Mouse (Mus musculus): ENCODE measurements around the gene Ccl27b.
"Not testable (repeated sequence)": the region's sequence is repeated elsewhere in the genome, so short reads cannot be mapped to it uniquely, and the experiment has no call there.

Gene Ccl27b

GRCm38 (mm10) chr4:42654951-42655350, at the start of gene Ccl27b:
Gene Ccl27b, plus strand, starts transcription at chr4:42655251.
- DNase-seq (ENCODE audit: low spot score in 2 of 2) = not testable (repeated sequence)

- not testable (repeated sequence) for DNase-seq (ENCODE audit: low spot score in 2 of 2)
These were observed 43.2 kb upstream of the Ccl27b start, which contains the start of gene Gm10591 for GRCm38 (mm10) chr4:42611895-42612294. Gene Gm10591, plus strand, starts transcription at chr4:42612195.

- not testable (repeated sequence) for DNase-seq (ENCODE audit: low spot score in 2 of 2)
These were observed 25.6 kb upstream of the Ccl27b start, which contains the start of gene Gm2564 for GRCm38 (mm10) chr4:42629419-42629818. Gene Gm2564, plus strand, starts transcription at chr4:42629719.

GRCm38 (mm10) chr4:42661793-42662192, 6.7 kb downstream of the Ccl27b start, which contains the start of gene Il11ra2:
Gene Il11ra2, minus strand, starts transcription at chr4:42661893.
- DNase-seq (ENCODE audit: low spot score in 2 of 2) = not testable (repeated sequence)

- not testable (repeated sequence) for DNase-seq (ENCODE audit: low spot score in 2 of 2)
These were observed 20.4 kb downstream of the Ccl27b start for GRCm38 (mm10) chr4:42675415-42675814.

- DNase-seq (ENCODE audit: low spot score in 2 of 2) = not testable (repeated sequence)
These were observed 24.3 kb downstream of the Ccl27b start for GRCm38 (mm10) chr4:42679365-42679764.

GRCm38 (mm10) chr4:42680374-42681356, 25.6 kb downstream of the Ccl27b start:
- DNase-seq (ENCODE audit: low spot score in 2 of 2) = not testable (repeated sequence)

GRCm38 (mm10) chr4:42681473-42682182, 26.6 kb downstream of the Ccl27b start:
- not testable (repeated sequence) for DNase-seq (ENCODE audit: low spot score in 2 of 2)

- not testable (repeated sequence) for DNase-seq (ENCODE audit: low spot score in 2 of 2)
These were observed 27.1 kb downstream of the Ccl27b start for GRCm38 (mm10) chr4:42682183-42682524.

All from spleen, postnatal 4 days (tissue).